Mouse (Mus musculus): ENCODE results near the gene Bend4. TPM values are rescaled to one million over a fixed set of nuclear protein-coding genes. Genes with fewer than 3 reads are reported as not detected.

Gene Bend4
- polyA plus RNA-seq, 1 experiment from 2014 or later = 5.5 TPM

GRCm38 (mm10) chr5:67404380-67404779 is 23.7 kb downstream of the Bend4 start:
- Histone ChIP-seq H3K9ac (ENCODE audit: low read length) (no peak overlapping the region), H3K27ac (ENCODE audit: low read depth, low read length) (no peak overlapping the region), H3K4me2 (ENCODE audit: low read length) (no peak overlapping the region), H3K36me3 (ENCODE audit: control insufficient read depth, insufficient read depth, low read length) (0 out of 2 replicates have a peak, but pooled peaks cover 2% of the 10 kb centered on the region), H3K4me3 (ENCODE audit: low read depth, low read length) (no peak overlapping the region), H3K27me3 (replicated peaks; ENCODE audit: control insufficient read depth, insufficient read depth, low read length) (no peaks in the 10 kb centered on the region), H3K4me1 (ENCODE audit: control insufficient read depth, insufficient read depth, low read length) (peaks cover 4% of the 10 kb centered on the region; the same call in 1 of the 2 replicates), H3K9me3 (replicated peaks; ENCODE audit: control insufficient read depth, low read length) (no peaks in the 10 kb centered on the region)
- DNase-seq (ENCODE audit: low spot score) (no peak), ATAC-seq (no peak)
- 92% methylated on average over 7 of the region's 7 CpGs for WGBS

GRCm38 (mm10) chr5:67401612-67402011 is 26.5 kb downstream of the Bend4 start:
- Histone ChIP-seq H3K4me1 (ENCODE audit: control insufficient read depth, insufficient read depth, low read length) (peaks cover 4% of the 10 kb centered on the region; the same call in 1 of the 2 replicates), H3K27ac (ENCODE audit: low read depth, low read length) (no peak overlapping the region), H3K4me3 (ENCODE audit: low read depth, low read length) (no peak overlapping the region), H3K36me3 (ENCODE audit: control insufficient read depth, insufficient read depth, low read length) (0 out of 2 replicates have a peak, but pooled peaks cover 12% of the 10 kb centered on the region), H3K9me3 (replicated peaks; ENCODE audit: control insufficient read depth, low read length) (no peaks in the 10 kb centered on the region), H3K9ac (ENCODE audit: low read length) (no peak overlapping the region), H3K4me2 (ENCODE audit: low read length) (no peak overlapping the region), H3K27me3 (replicated peaks; ENCODE audit: control insufficient read depth, insufficient read depth, low read length) (no peaks in the 10 kb centered on the region)
- WGBS = 60% methylated on average over 9 of the region's 9 CpGs
- DNase-seq (ENCODE audit: low spot score) (no peak), ATAC-seq (peak; percentile 24; the same call in 1 of the 2 replicates)

GRCm38 (mm10) chr5:67400608-67401480 is 27.3 kb downstream of the Bend4 start:
- Histone ChIP-seq H3K9ac (ENCODE audit: low read length) (no peak overlapping the region), H3K27me3 (replicated peaks; ENCODE audit: control insufficient read depth, insufficient read depth, low read length) (no peaks in the 10 kb centered on the region), H3K4me3 (ENCODE audit: low read depth, low read length) (no peak overlapping the region), H3K9me3 (replicated peaks; ENCODE audit: control insufficient read depth, low read length) (no peaks in the 10 kb centered on the region), H3K36me3 (ENCODE audit: control insufficient read depth, insufficient read depth, low read length) (0 out of 2 replicates have a peak, but pooled peaks cover 12% of the 10 kb centered on the region), H3K27ac (ENCODE audit: low read depth, low read length) (no peak overlapping the region), H3K4me1 (ENCODE audit: control insufficient read depth, insufficient read depth, low read length) (peaks cover 4% of the 10 kb centered on the region; the same call in 1 of the 2 replicates), H3K4me2 (ENCODE audit: low read length) (peak overlapping the region; percentile 42)
- 23% methylated on average over 12 of the region's 12 CpGs for WGBS
- peak; percentile 62 for DNase-seq (ENCODE audit: low spot score)
- peak; percentile 55; the same call in 1 of the 2 replicates for ATAC-seq

DNA sequence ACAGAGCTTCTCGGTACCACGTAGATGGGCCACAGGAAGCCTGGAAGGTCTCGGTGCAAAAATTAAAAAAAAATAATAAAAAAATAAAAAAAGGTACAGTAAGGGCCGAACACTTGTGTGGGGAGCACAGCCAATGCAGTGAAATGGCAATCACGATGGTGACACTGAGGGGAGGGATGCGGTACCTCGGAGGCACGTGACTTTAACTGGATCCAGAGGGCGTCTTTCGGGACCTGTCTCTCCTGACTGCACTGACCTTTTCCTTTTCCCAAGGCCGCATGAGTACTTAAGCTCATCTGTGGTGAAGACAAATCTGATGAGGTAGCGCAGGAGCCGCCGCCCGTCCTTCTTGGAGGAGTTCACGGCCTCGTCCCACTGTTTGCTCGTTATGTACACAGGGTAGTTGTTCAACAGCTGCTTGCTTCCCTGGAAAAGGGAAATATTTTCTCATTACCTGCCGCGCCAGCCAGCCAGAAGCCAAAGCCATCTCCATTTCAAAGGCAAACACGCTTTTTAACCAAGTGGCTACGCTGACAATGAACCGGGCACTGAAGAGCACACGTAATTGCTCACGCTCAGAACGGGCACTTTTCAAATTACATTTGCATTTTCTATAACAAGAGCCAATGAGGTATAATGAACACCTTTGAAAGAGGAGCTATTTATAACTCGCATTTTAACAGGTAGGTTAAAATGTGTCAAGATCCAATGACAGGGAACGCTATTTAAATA is 28.1 kb downstream of the Bend4 start:
- Histone ChIP-seq H3K9me3 (replicated peaks; ENCODE audit: control insufficient read depth, low read length) (no peaks in the 10 kb centered on the region), H3K36me3 (ENCODE audit: control insufficient read depth, insufficient read depth, low read length) (0 out of 2 replicates have a peak, but pooled peaks cover 12% of the 10 kb centered on the region), H3K4me3 (ENCODE audit: low read depth, low read length) (no peak overlapping the region), H3K9ac (ENCODE audit: low read length) (peak overlapping the region; percentile 7; the same call in 1 of the 2 replicates), H3K4me2 (ENCODE audit: low read length) (peak overlapping the region; percentile 42), H3K27me3 (replicated peaks; ENCODE audit: control insufficient read depth, insufficient read depth, low read length) (no peaks in the 10 kb centered on the region), H3K4me1 (ENCODE audit: control insufficient read depth, insufficient read depth, low read length) (peaks cover 4% of the 10 kb centered on the region; the same call in 1 of the 2 replicates), H3K27ac (ENCODE audit: low read depth, low read length) (no peak overlapping the region)
- DNase-seq (ENCODE audit: low spot score) = peak; percentile 53
- 33% methylated on average over 28 of the region's 28 CpGs for WGBS
- peak; percentile 53 for ATAC-seq

GRCm38 (mm10) chr5:67397186-67397585 is 30.9 kb downstream of the Bend4 start:
- ATAC-seq = no peak
- H3K27ac ChIP-seq (ENCODE audit: low read depth, low read length) = no peak overlapping the region
- H3K9ac ChIP-seq (ENCODE audit: low read length) = no peak overlapping the region
- H3K4me3 ChIP-seq (ENCODE audit: low read depth, low read length) = no peak overlapping the region
- WGBS = 92% methylated on average over 14 of the region's 14 CpGs
- 0 out of 2 replicates have a peak, but pooled peaks cover 10% of the 10 kb centered on the region for H3K36me3 ChIP-seq (ENCODE audit: control insufficient read depth, insufficient read depth, low read length)
- no peaks in the 10 kb centered on the region for H3K27me3 ChIP-seq (replicated peaks; ENCODE audit: control insufficient read depth, insufficient read depth, low read length)
- no peak overlapping the region for H3K4me2 ChIP-seq (ENCODE audit: low read length)
- no peak for DNase-seq (ENCODE audit: low spot score)
- H3K4me1 ChIP-seq (ENCODE audit: control insufficient read depth, insufficient read depth, low read length) = peaks cover 4% of the 10 kb centered on the region; the same call in 1 of the 2 replicates
- H3K9me3 ChIP-seq (replicated peaks; ENCODE audit: control insufficient read depth, low read length) = no peaks in the 10 kb centered on the region

- no peaks in the 10 kb centered on the region for H3K27me3 ChIP-seq (replicated peaks; ENCODE audit: control insufficient read depth, insufficient read depth, low read length)
- DNase-seq (ENCODE audit: low spot score) (no peak), ATAC-seq (no peak)
- peaks cover 2% of the 10 kb centered on the region; the same call in 1 of the 2 replicates for H3K4me1 ChIP-seq (ENCODE audit: control insufficient read depth, insufficient read depth, low read length)
- 0 out of 2 replicates have a peak, but pooled peaks cover 10% of the 10 kb centered on the region for H3K36me3 ChIP-seq (ENCODE audit: control insufficient read depth, insufficient read depth, low read length)
- no peak overlapping the region for H3K4me3 ChIP-seq (ENCODE audit: low read depth, low read length)
- H3K4me2 ChIP-seq (ENCODE audit: low read length) = no peak overlapping the region
- H3K27ac ChIP-seq (ENCODE audit: low read depth, low read length) = no peak overlapping the region
- WGBS = 92% methylated on average over 11 of the region's 11 CpGs
- H3K9me3 ChIP-seq (replicated peaks; ENCODE audit: control insufficient read depth, low read length) = no peaks in the 10 kb centered on the region
- H3K9ac ChIP-seq (ENCODE audit: low read length) = no peak overlapping the region
These were observed 32.8 kb downstream of the Bend4 start for GRCm38 (mm10) chr5:67395211-67395851.

GRCm38 (mm10) chr5:67393951-67394350 is 34.2 kb downstream of the Bend4 start:
- H3K4me2 ChIP-seq (ENCODE audit: low read length) = no peak overlapping the region
- 75% methylated on average over 6 of the region's 6 CpGs for WGBS
- H3K9me3 ChIP-seq (replicated peaks; ENCODE audit: control insufficient read depth, low read length) = no peaks in the 10 kb centered on the region
- 0 out of 2 replicates have a peak, but pooled peaks cover 7% of the 10 kb centered on the region for H3K36me3 ChIP-seq (ENCODE audit: control insufficient read depth, insufficient read depth, low read length)
- DNase-seq (ENCODE audit: low spot score) (peak; percentile 69), ATAC-seq (peak; percentile 42; the same call in 1 of the 2 replicates)
- no peak overlapping the region for H3K27ac ChIP-seq (ENCODE audit: low read depth, low read length)
- H3K4me3 ChIP-seq (ENCODE audit: low read depth, low read length) = no peak overlapping the region
- no peak overlapping the region for H3K9ac ChIP-seq (ENCODE audit: low read length)
- H3K4me1 ChIP-seq (ENCODE audit: control insufficient read depth, insufficient read depth, low read length) = no peaks in the 10 kb centered on the region
- H3K27me3 ChIP-seq (replicated peaks; ENCODE audit: control insufficient read depth, insufficient read depth, low read length) = no peaks in the 10 kb centered on the region

DNA sequence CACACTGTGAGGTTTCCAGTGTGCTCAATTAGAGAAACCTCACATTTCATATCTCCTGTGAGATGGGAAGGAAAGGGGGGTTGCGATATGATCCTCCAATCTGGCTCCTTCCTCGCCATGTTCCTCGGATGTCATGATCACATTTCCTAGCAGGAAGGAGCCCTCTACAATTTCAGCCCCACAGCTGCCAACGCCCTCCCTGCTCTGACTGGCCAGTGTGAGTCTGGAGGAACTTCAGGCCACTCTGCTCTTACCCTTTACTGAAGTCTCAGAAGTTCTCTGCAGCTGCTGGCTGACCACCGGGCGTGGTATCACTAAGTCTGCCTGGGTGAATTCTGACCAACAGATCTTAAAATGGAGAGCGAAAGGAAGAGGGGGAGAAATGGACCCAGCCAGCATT is 45.6 kb downstream of the Bend4 start:
- H3K4me3 ChIP-seq (ENCODE audit: low read depth, low read length) = no peak overlapping the region
- 97% methylated on average over 7 of the region's 7 CpGs for WGBS
- H3K36me3 ChIP-seq (ENCODE audit: control insufficient read depth, insufficient read depth, low read length) = no peaks in the 10 kb centered on the region
- H3K27me3 ChIP-seq (replicated peaks; ENCODE audit: control insufficient read depth, insufficient read depth, low read length) = no peaks in the 10 kb centered on the region
- H3K9me3 ChIP-seq (replicated peaks; ENCODE audit: control insufficient read depth, low read length) = no peaks in the 10 kb centered on the region
- H3K27ac ChIP-seq (ENCODE audit: low read depth, low read length) = no peak overlapping the region
- DNase-seq (ENCODE audit: low spot score) = no peak
- H3K4me1 ChIP-seq (ENCODE audit: control insufficient read depth, insufficient read depth, low read length) = no peaks in the 10 kb centered on the region
- ATAC-seq = no peak
- H3K4me2 ChIP-seq (ENCODE audit: low read length) = no peak overlapping the region
- H3K9ac ChIP-seq (ENCODE audit: low read length) = no peak overlapping the region

Data from forebrain, embryonic 14.5 days (tissue).